ENCODE assay signal across 11 mouse cellular contexts in the genomic region with DNA sequence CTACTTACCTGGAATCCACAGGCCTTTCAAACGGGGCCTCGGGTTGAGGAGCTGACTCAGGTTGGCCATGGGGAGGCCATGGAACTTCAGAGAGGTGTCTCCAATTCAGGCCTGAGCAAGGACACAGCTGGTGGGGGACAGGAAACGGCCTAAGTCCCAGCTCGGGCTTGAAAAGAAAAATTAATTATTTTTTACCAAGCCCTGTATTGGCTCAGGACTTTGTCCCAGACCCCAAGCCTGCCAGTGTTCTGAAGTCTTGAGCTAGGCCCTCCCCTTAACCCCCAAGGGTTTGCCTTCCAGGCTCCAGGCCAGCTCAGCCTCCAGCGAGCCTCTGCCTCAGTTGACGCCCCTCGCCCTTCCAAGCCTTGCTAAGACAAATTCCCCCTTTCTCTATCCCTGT. TPM values are rescaled to one million over a fixed set of nuclear protein-coding genes. Genes with fewer than 3 reads are reported as not detected.
DNase-seq lines count a peak whose midpoint lies in the region; ATAC-seq lines count a peak whose summit lies in the region.
"Had no signal": no experiment of that assay in that cellular context is flagged by ENCODE, and none has a peak within 500 bp of the region (broad histone marks: within the 10 kb centered on the region; RNA-seq: fewer than 3 reads in every experiment).

A gene (minus strand): TSS at position 185 of the 400 bp plus-strand sequence.

- peaks cover 14% of the 10 kb centered on the region; the same call in 1 of the 2 replicates for H3K27me3 ChIP-seq in heart, embryonic 15.5 days
- peaks cover 65% of the 10 kb centered on the region for H3K27me3 ChIP-seq in hindbrain, embryonic 10.5 days (ENCODE audit: insufficient read depth, poor library complexity, severe bottlenecking)

- H3K27ac ChIP-seq in heart, embryonic 15.5 days: no peak within 1 kb of the TSS
- H3K27ac ChIP-seq in brown adipose tissue, adult 24 weeks (replicated peaks; ENCODE audit: low read depth, low read length): no peak within 1 kb of the TSS
- H3K27ac ChIP-seq in hindbrain, embryonic 10.5 days: 0 out of 2 replicates have a peak within 1 kb of the TSS, but pooled peaks have one; percentile 40

- no peak within 1 kb of the TSS for H3K4me2 ChIP-seq in heart, embryonic 15.5 days

- WGBS in heart, embryonic 15.5 days: 72% methylated on average over 7 of the region's 7 CpGs
- 71% methylated on average over 7 of the region's 7 CpGs for WGBS in hindbrain, embryonic 10.5 days

- H3K4me3 ChIP-seq in heart, embryonic 15.5 days: no peak within 1 kb of the TSS
- no peak within 1 kb of the TSS for H3K4me3 ChIP-seq in brown adipose tissue, adult 24 weeks (ENCODE audit: insufficient read depth, low read depth, low read length)
- no peak within 1 kb of the TSS for H3K4me3 ChIP-seq in hindbrain, embryonic 10.5 days

- ATAC-seq in heart, embryonic 15.5 days (replicated peaks; ENCODE audit: insufficient number of reproducible peaks, insufficient read depth, low FRiP score, low read depth): no peak
- no peak for ATAC-seq in cerebellum, adult (ENCODE audit: insufficient number of reproducible peaks, low FRiP score, low TSS enrichment)

- H3K9me3 ChIP-seq in heart, embryonic 15.5 days (replicated peaks): no peaks in the 10 kb centered on the region
- no peaks in the 10 kb centered on the region for H3K9me3 ChIP-seq in hindbrain, embryonic 10.5 days
- H3K9me3 ChIP-seq: G1E had no signal

- H3K4me1 ChIP-seq in heart, embryonic 15.5 days (replicated peaks): peaks cover 45% of the 10 kb centered on the region
- peaks cover 13% of the 10 kb centered on the region; the same call in 1 of the 2 replicates for H3K4me1 ChIP-seq in brown adipose tissue, adult 24 weeks (ENCODE audit: control insufficient read depth, insufficient read depth, insufficient read length, low read length)
- H3K4me1 ChIP-seq in hindbrain, embryonic 10.5 days (replicated peaks): peaks cover 59% of the 10 kb centered on the region

- no peak within 1 kb of the TSS for H3K9ac ChIP-seq in heart, embryonic 15.5 days

- DNase-seq in heart, adult 18-20 months: no peak
- no peak for DNase-seq in hindbrain, embryonic 10.5 days (ENCODE audit: low spot score)
- peak; percentile 78 to 83 for DNase-seq in kidney, postnatal 36 days
- no peak for DNase-seq in spleen, postnatal 14 days (ENCODE audit: low spot score in 2 of 2)
- no peak for DNase-seq in urinary bladder, postnatal 10 days (ENCODE audit: low spot score)
- DNase-seq: gastrocnemius, postnatal 25 days had no signal

- H3K36me3 ChIP-seq in heart, embryonic 15.5 days: no peaks in the 10 kb centered on the region
- H3K36me3 ChIP-seq in hindbrain, embryonic 10.5 days: no peaks in the 10 kb centered on the region
- H3K36me3 ChIP-seq: G1E had no signal

RNA-seq across cellular contexts. Expression of the gene that starts here (rescaled TPM):
- 23.2 and 26.1 TPM in 2 replicates for polyA plus RNA-seq in heart, embryonic 15.5 days (2015; fragmentation: Nextera tagmentation; extraction: Ambion mirVana)
- total RNA-seq in heart, adult 18-20 months (2021): 1 to 10 TPM; 4.6 to 6.3 TPM
- polyA plus RNA-seq in brown adipose tissue, adult 24 weeks (2012; ENCODE audit: insufficient read depth, insufficient read length, missing spikeins): 23.3 and 25.4 TPM in 2 replicates
- 31.6 and 38.7 TPM in 2 replicates for polyA plus RNA-seq in hindbrain, embryonic 10.5 days (2016; fragmentation: Nextera tagmentation; extraction: Ambion mirVana)
- total RNA-seq: G1E; megakaryocyte-erythroid progenitor cell, adult 5-6 weeks had no signal

Comparison
In these comparisons a context has a peak if more than half of its experiments do, and no peak if none do; other contexts are left out.
1. DNase-seq: peak in kidney, postnatal 36 days (2 of 2); none in heart, adult 18-20 months (0 of 2), hindbrain, embryonic 10.5 days (single experiment), spleen, postnatal 14 days (0 of 2) and urinary bladder, postnatal 10 days (single experiment).